Mouse (Mus musculus) heart, embryonic 12.5 days (tissue): ENCODE measurements around the gene Scarb2. TPM values are rescaled to one million over a fixed set of nuclear protein-coding genes. Genes with fewer than 3 reads are reported as not detected.

Source experiments
- ATAC-seq: fragments of 200-750 bp; cut with Nextera tagmentation; 2 replicates; pipeline ENCODE4 v1.8.0; 2017; ENCODE audit warnings: moderate TSS enrichment, moderate library complexity; ENCODE audit not compliant: insufficient number of reproducible peaks, low FRiP score
- H3K27ac ChIP-seq: fragments of 300-500 bp; sonication (generic); 2 replicates; pipeline ENCODE4 v1.5.1; 2016; ENCODE audit warnings: mild to moderate bottlenecking, moderate library complexity; ENCODE audit not compliant: poor library complexity, severe bottlenecking
- H3K27me3 ChIP-seq: fragments of 300-500 bp; sonication (generic); replicated peaks from 2 replicates; pipeline ENCODE4 v1.6.1; 2016; ENCODE audit warnings: mild to moderate bottlenecking, moderate library complexity
- H3K36me3 ChIP-seq: fragments of 300-500 bp; sonication (generic); 2 replicates; pipeline ENCODE4 v1.6.1; 2016; ENCODE audit warnings: mild to moderate bottlenecking, moderate library complexity
- H3K4me1 ChIP-seq: fragments of 300-500 bp; sonication (generic); replicated peaks from 2 replicates; pipeline ENCODE4 v1.6.1; 2016; ENCODE audit warnings: mild to moderate bottlenecking
- H3K4me2 ChIP-seq: fragments of 300-500 bp; sonication (generic); 2 replicates; pipeline ENCODE4 v1.6.1; 2016; ENCODE audit warnings: mild to moderate bottlenecking, moderate library complexity
- H3K4me3 ChIP-seq: fragments of 300-500 bp; sonication (generic); 2 replicates; pipeline ENCODE4 v1.5.1; 2016; ENCODE audit warnings: mild to moderate bottlenecking
- H3K9ac ChIP-seq: fragments of 300-500 bp; sonication (generic); 2 replicates; pipeline ENCODE4 v1.6.1; 2016; ENCODE audit warnings: mild to moderate bottlenecking, moderate library complexity
- H3K9me3 ChIP-seq: fragments of 300-500 bp; sonication (generic); replicated peaks from 2 replicates; pipeline ENCODE4 v1.6.1; 2016; ENCODE audit warnings: mild to moderate bottlenecking, moderate library complexity
- WGBS: fragments of 180-500 bp; shearing (Covaris S2); methylation state at CpG from one replicate; pipeline ENCODE4 v1.1.7; 2016; 5-methylcytosine and 5-hydroxymethylcytosine counted together
- polyA plus RNA-seq: library from polyadenylated mRNA; unstranded; fragments of >200 nt; fragmentation: Nextera tagmentation; extraction: Ambion mirVana; gene quantifications from 2 replicates; pipeline ENCODE4 v1.2.1, GENCODE M21; 2016

Scarb2 gene
- polyA plus RNA-seq, 1 experiment from 2014 or later: 18.0 TPM

- H3K36me3 ChIP-seq: peaks cover 9% of the 10 kb centered on the region
- H3K9me3 ChIP-seq: no peaks in the 10 kb centered on the region
- H3K4me2 ChIP-seq: no peak overlapping the region
- H3K9ac ChIP-seq: no peak overlapping the region
- WGBS: 68% methylated on average over 9 of the region's 9 CpGs
- no peak overlapping the region for H3K4me3 ChIP-seq
- no peak for ATAC-seq
- no peak overlapping the region for H3K27ac ChIP-seq
- no peaks in the 10 kb centered on the region for H3K27me3 ChIP-seq
- H3K4me1 ChIP-seq: peaks cover 12% of the 10 kb centered on the region; the same call in 1 of the 2 replicates
Measured at GRCm38 (mm10) chr5:92409361-92410155, 97.1 kb downstream of the Scarb2 start.

GRCm38 (mm10) chr5:92404400-92404678 is 102.3 kb downstream of the Scarb2 start:
- no peak overlapping the region for H3K9ac ChIP-seq
- 0 out of 2 replicates have a peak, but pooled peaks cover 5% of the 10 kb centered on the region for H3K4me1 ChIP-seq
- no peaks in the 10 kb centered on the region for H3K27me3 ChIP-seq
- H3K4me2 ChIP-seq: no peak overlapping the region
- 42% methylated on average over 2 of the region's 2 CpGs for WGBS
- no peaks in the 10 kb centered on the region for H3K9me3 ChIP-seq
- H3K4me3 ChIP-seq: no peak overlapping the region
- no peak overlapping the region for H3K27ac ChIP-seq
- 0 out of 2 replicates have a peak, but pooled peaks cover 2% of the 10 kb centered on the region for H3K36me3 ChIP-seq
- ATAC-seq: no peak

- H3K4me1 ChIP-seq: peaks cover 7% of the 10 kb centered on the region; the same call in 1 of the 2 replicates
- H3K9ac ChIP-seq: no peak overlapping the region
- no peaks in the 10 kb centered on the region for H3K9me3 ChIP-seq
- 70% methylated on average over 10 of the region's 10 CpGs for WGBS
- H3K4me3 ChIP-seq: no peak overlapping the region
- H3K27me3 ChIP-seq: no peaks in the 10 kb centered on the region
- ATAC-seq: no peak
- no peak overlapping the region for H3K27ac ChIP-seq
- H3K4me2 ChIP-seq: no peak overlapping the region
- 0 out of 2 replicates have a peak, but pooled peaks cover 2% of the 10 kb centered on the region for H3K36me3 ChIP-seq
Measured at GRCm38 (mm10) chr5:92403562-92404399, 102.9 kb downstream of the Scarb2 start.

- Histone ChIP-seq H3K27ac (no peak overlapping the region), H3K9me3 (no peaks in the 10 kb centered on the region), H3K36me3 (0 out of 2 replicates have a peak, but pooled peaks cover 2% of the 10 kb centered on the region), H3K4me2 (no peak overlapping the region), H3K4me3 (no peak overlapping the region), H3K9ac (no peak overlapping the region), H3K27me3 (no peaks in the 10 kb centered on the region), H3K4me1 (peaks cover 17% of the 10 kb centered on the region)
- no peak for ATAC-seq
- 66% methylated on average over 9 of the region's 9 CpGs for WGBS
Measured at GRCm38 (mm10) chr5:92402816-92403215, 103.8 kb downstream of the Scarb2 start.

- Histone ChIP-seq H3K4me1 (peaks cover 26% of the 10 kb centered on the region), H3K9ac (no peak overlapping the region), H3K36me3 (no peaks in the 10 kb centered on the region), H3K4me2 (no peak overlapping the region), H3K9me3 (no peaks in the 10 kb centered on the region), H3K4me3 (no peak overlapping the region), H3K27me3 (peaks cover 11% of the 10 kb centered on the region), H3K27ac (no peak overlapping the region)
- WGBS: 22% methylated on average over 5 of the region's 5 CpGs
- ATAC-seq: peak; percentile 88
Measured at GRCm38 (mm10) chr5:92398153-92398552, 108.5 kb downstream of the Scarb2 start.

GRCm38 (mm10) chr5:92396476-92396875 is 110.2 kb downstream of the Scarb2 start:
- 61% methylated on average over 6 of the region's 6 CpGs for WGBS
- Histone ChIP-seq H3K4me2 (no peak overlapping the region), H3K27me3 (peaks cover 27% of the 10 kb centered on the region), H3K27ac (no peak overlapping the region), H3K4me3 (no peak overlapping the region), H3K9me3 (no peaks in the 10 kb centered on the region), H3K4me1 (peaks cover 39% of the 10 kb centered on the region), H3K9ac (no peak overlapping the region), H3K36me3 (no peaks in the 10 kb centered on the region)
- no peak for ATAC-seq

- no peaks in the 10 kb centered on the region for H3K9me3 ChIP-seq
- H3K4me2 ChIP-seq: no peak overlapping the region
- ATAC-seq: no peak
- peaks cover 45% of the 10 kb centered on the region for H3K4me1 ChIP-seq
- H3K27ac ChIP-seq: no peak overlapping the region
- peaks cover 28% of the 10 kb centered on the region for H3K27me3 ChIP-seq
- no peak overlapping the region for H3K9ac ChIP-seq
- no peaks in the 10 kb centered on the region for H3K36me3 ChIP-seq
- WGBS: 75% methylated on average over 3 of the region's 3 CpGs
- no peak overlapping the region for H3K4me3 ChIP-seq
Measured at GRCm38 (mm10) chr5:92395764-92396163, 110.9 kb downstream of the Scarb2 start.

GRCm38 (mm10) chr5:92393863-92394262 is 112.8 kb downstream of the Scarb2 start:
- Histone ChIP-seq H3K9me3 (no peaks in the 10 kb centered on the region), H3K4me1 (peaks cover 48% of the 10 kb centered on the region), H3K27me3 (peaks cover 28% of the 10 kb centered on the region), H3K9ac (no peak overlapping the region), H3K27ac (no peak overlapping the region), H3K36me3 (no peaks in the 10 kb centered on the region), H3K4me3 (no peak overlapping the region), H3K4me2 (no peak overlapping the region)
- 62% methylated on average over 10 of the region's 10 CpGs for WGBS
- ATAC-seq: no peak

- H3K9ac ChIP-seq: 0 out of 2 replicates have a peak overlapping the region, but pooled peaks have one; percentile 4
- WGBS: 34% methylated on average over 18 of the region's 18 CpGs
- peaks cover 41% of the 10 kb centered on the region for H3K4me1 ChIP-seq
- H3K4me2 ChIP-seq: peak overlapping the region; percentile 64
- no peaks in the 10 kb centered on the region for H3K36me3 ChIP-seq
- peaks cover 28% of the 10 kb centered on the region for H3K27me3 ChIP-seq
- H3K4me3 ChIP-seq: peak overlapping the region; percentile 31
- no peak for ATAC-seq
- no peaks in the 10 kb centered on the region for H3K9me3 ChIP-seq
- no peak overlapping the region for H3K27ac ChIP-seq
Measured at GRCm38 (mm10) chr5:92392542-92392941, 114.1 kb downstream of the Scarb2 start.
